In the genomic region with DNA sequence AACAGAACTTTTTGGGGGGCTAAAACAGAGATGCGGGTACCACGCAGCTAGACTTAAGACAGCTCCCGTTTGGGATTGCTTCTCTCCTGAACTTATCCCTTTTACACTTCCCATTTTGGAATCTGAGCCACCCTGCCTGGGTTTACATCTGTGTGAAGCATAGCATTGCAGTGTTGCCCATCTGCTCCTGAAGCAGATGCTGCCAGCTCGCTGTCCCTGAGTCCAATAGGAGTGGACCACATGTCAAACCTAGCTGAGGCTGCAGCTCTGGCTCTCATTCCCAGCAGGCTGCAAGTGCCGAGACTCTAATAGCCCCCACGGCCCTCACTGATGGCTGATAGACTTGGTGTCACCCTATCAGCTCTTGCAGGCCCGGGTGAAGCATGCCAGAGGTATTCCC, we compare ENCODE assay signal across 29 mouse cellular contexts.
A peak's percentile ranks its signal among the peaks of the same experiment; 100 is the strongest.
DNase-seq lines count a peak whose midpoint lies in the region; ATAC-seq lines count a peak whose summit lies in the region.
"Had no signal": no experiment of that assay in that cellular context is flagged by ENCODE, and none has a peak within 500 bp of the region (broad histone marks: within the 10 kb centered on the region; RNA-seq: fewer than 3 reads in every experiment).

No protein-coding gene starts in this region.

- no peaks in the 10 kb centered on the region for H3K9me3 ChIP-seq in heart, embryonic 10.5 days
- H3K9me3 ChIP-seq in hindbrain, embryonic 16.5 days (ENCODE audit: control insufficient read depth, low read length), result no peaks in the 10 kb centered on the region
- H3K9me3 ChIP-seq: embryonic facial prominence, embryonic 10.5 days; embryonic facial prominence, embryonic 15.5 days; forebrain, embryonic 12.5 days; heart, embryonic 12.5 days; limb, embryonic 12.5 days; liver, embryonic 15.5 days; lung, embryonic 15.5 days; midbrain, embryonic 10.5 days had no signal

- peak; percentile 60 for ATAC-seq in hindbrain, embryonic 16.5 days
- ATAC-seq: forebrain, postnatal 0 days had no signal

- H3K4me1 ChIP-seq in heart, embryonic 10.5 days, result no peaks in the 10 kb centered on the region; the same call in 1 of the 2 replicates
- H3K4me1 ChIP-seq in hindbrain, embryonic 16.5 days (ENCODE audit: control insufficient read depth, insufficient read depth, low read depth, low read length), result no peaks in the 10 kb centered on the region
- H3K4me1 ChIP-seq: embryonic facial prominence, embryonic 10.5 days; embryonic facial prominence, embryonic 15.5 days; forebrain, embryonic 12.5 days; heart, embryonic 12.5 days; kidney, embryonic 15.5 days; limb, embryonic 12.5 days; liver, embryonic 15.5 days; lung, embryonic 15.5 days; midbrain, embryonic 10.5 days had no signal

- no peak overlapping the region for H3K4me2 ChIP-seq in hindbrain, embryonic 16.5 days (ENCODE audit: low read length)
- H3K4me2 ChIP-seq: embryonic facial prominence, embryonic 15.5 days; forebrain, embryonic 12.5 days; heart, embryonic 12.5 days; kidney, embryonic 15.5 days; limb, embryonic 12.5 days; liver, embryonic 15.5 days; lung, embryonic 15.5 days had no signal

- no peak overlapping the region for H3K4me3 ChIP-seq in heart, embryonic 10.5 days
- H3K4me3 ChIP-seq in hindbrain, embryonic 16.5 days (ENCODE audit: low read length), result no peak overlapping the region
- H3K4me3 ChIP-seq: embryonic facial prominence, embryonic 10.5 days; embryonic facial prominence, embryonic 15.5 days; forebrain, embryonic 12.5 days; heart, embryonic 12.5 days; kidney, embryonic 15.5 days; limb, embryonic 12.5 days; liver, embryonic 15.5 days; lung, embryonic 15.5 days; midbrain, embryonic 10.5 days had no signal

- 67% methylated on average over 7 of the region's 7 CpGs for WGBS in heart, embryonic 10.5 days
- 66% methylated on average over 7 of the region's 7 CpGs for WGBS in hindbrain, embryonic 16.5 days

- H3K36me3 ChIP-seq in heart, embryonic 10.5 days, result no peaks in the 10 kb centered on the region
- H3K36me3 ChIP-seq in hindbrain, embryonic 16.5 days (ENCODE audit: control insufficient read depth, insufficient read depth, low read length), result no peaks in the 10 kb centered on the region
- H3K36me3 ChIP-seq: embryonic facial prominence, embryonic 10.5 days; embryonic facial prominence, embryonic 15.5 days; forebrain, embryonic 12.5 days; heart, embryonic 12.5 days; kidney, embryonic 15.5 days; limb, embryonic 12.5 days; liver, embryonic 15.5 days; lung, embryonic 15.5 days; midbrain, embryonic 10.5 days had no signal

- H3K9ac ChIP-seq in hindbrain, embryonic 16.5 days (ENCODE audit: low read depth, low read length), result no peak overlapping the region
- H3K9ac ChIP-seq: embryonic facial prominence, embryonic 15.5 days; forebrain, embryonic 12.5 days; forebrain, postnatal 0 days; heart, embryonic 12.5 days; kidney, embryonic 15.5 days; limb, embryonic 12.5 days; liver, embryonic 15.5 days; lung, embryonic 15.5 days had no signal

- H3K27ac ChIP-seq in heart, embryonic 10.5 days, result no peak overlapping the region
- no peak overlapping the region for H3K27ac ChIP-seq in hindbrain, embryonic 16.5 days (ENCODE audit: low read depth, low read length)
- H3K27ac ChIP-seq: embryonic facial prominence, embryonic 10.5 days; embryonic facial prominence, embryonic 15.5 days; forebrain, embryonic 12.5 days; kidney, embryonic 15.5 days; limb, embryonic 12.5 days; liver, embryonic 15.5 days; lung, embryonic 15.5 days; midbrain, embryonic 10.5 days; stomach, postnatal 0 days had no signal

- DNase-seq in heart, adult 11 months, result peak; percentile 59
- no peak for DNase-seq in heart, embryonic 10.5 days (ENCODE audit: low spot score)
- peak; percentile 6 to 15 for DNase-seq in left cerebral cortex, postnatal 14 days (ENCODE audit: low spot score in 2 of 2)
- no peak for DNase-seq in left cerebral cortex, adult 11 months (ENCODE audit: low spot score)
- DNase-seq in brain, adult 2 months (ENCODE audit: low read depth, low spot score), result peak; percentile 15
- no peak for DNase-seq in gastrocnemius, postnatal 4 days (ENCODE audit: low spot score in 2 of 2)
- DNase-seq: adrenal gland, postnatal 36 days; B cell, adult 2 months; cerebellum, adult 9-11 months; forebrain, postnatal 0 days; gastrocnemius, postnatal 14 days; heart, adult 18-20 months; heart, postnatal 4 days; kidney, adult 18-20 months; kidney, postnatal 36 days; right cerebral cortex, postnatal 4 days; thymus, adult 18-20 months; thymus, postnatal 25 days had no signal

- intact Hi-C loops in left cerebral cortex, postnatal 14 days (cut with DNase I), result no loop called here

- no peaks in the 10 kb centered on the region for H3K27me3 ChIP-seq in heart, embryonic 10.5 days (ENCODE audit: insufficient read depth, poor library complexity, severe bottlenecking)
- H3K27me3 ChIP-seq in hindbrain, embryonic 16.5 days (replicated peaks; ENCODE audit: control insufficient read depth, insufficient read depth, low read length), result no peaks in the 10 kb centered on the region
- H3K27me3 ChIP-seq: embryonic facial prominence, embryonic 15.5 days; forebrain, embryonic 12.5 days; heart, embryonic 12.5 days; kidney, embryonic 15.5 days; limb, embryonic 12.5 days; liver, embryonic 15.5 days; lung, embryonic 15.5 days had no signal

Comparison
In these comparisons a context has a peak if more than half of its experiments do, and no peak if none do; other contexts are left out.
1. DNase-seq: peak in heart, adult 11 months (single experiment), left cerebral cortex, postnatal 14 days (2 of 2) and brain, adult 2 months (single experiment); none in heart, embryonic 10.5 days (single experiment), left cerebral cortex, adult 11 months (single experiment) and gastrocnemius, postnatal 4 days (0 of 2).